ENCODE assay signal across 25 mouse cellular contexts in genomic region chr3:61068229-61068628, GRCm38 (mm10).
"Had no signal": no experiment of that assay in that cellular context is flagged by ENCODE, and none has a peak within 500 bp of the region (broad histone marks: within the 10 kb centered on the region; RNA-seq: fewer than 3 reads in every experiment).

No protein-coding gene starts in this region.

- H3K9ac ChIP-seq: forebrain, postnatal 0 days; heart, embryonic 13.5 days; heart, embryonic 15.5 days; hindbrain, embryonic 13.5 days; hindbrain, embryonic 15.5 days; limb, embryonic 12.5 days; liver, embryonic 13.5 days; liver, embryonic 15.5 days had no signal

- H3K27me3 ChIP-seq: heart, embryonic 13.5 days; heart, embryonic 15.5 days; hindbrain, embryonic 13.5 days; hindbrain, embryonic 15.5 days; limb, embryonic 12.5 days; liver, embryonic 13.5 days; liver, embryonic 15.5 days had no signal

- DNase-seq: forebrain, postnatal 0 days; gastrocnemius, adult 2 months; gastrocnemius, postnatal 10 days; gastrocnemius, postnatal 25 days; heart, adult 18-20 months; heart, postnatal 14 days; heart, postnatal 36 days; kidney, adult 18-20 months; kidney, adult 8-10 months; kidney, postnatal 10 days; kidney, postnatal 25 days; kidney, postnatal 4 days; layer of hippocampus, adult 9-11 months; liver; liver, embryonic 13.5 days had no signal

- H3K36me3 ChIP-seq: heart, embryonic 13.5 days; heart, embryonic 15.5 days; hindbrain, embryonic 13.5 days; hindbrain, embryonic 15.5 days; limb, embryonic 10.5 days; limb, embryonic 12.5 days; liver, embryonic 13.5 days; liver, embryonic 15.5 days had no signal

- H3K4me1 ChIP-seq: heart, embryonic 13.5 days; heart, embryonic 15.5 days; hindbrain, embryonic 13.5 days; hindbrain, embryonic 15.5 days; limb, embryonic 10.5 days; limb, embryonic 12.5 days had no signal

- H3K4me3 ChIP-seq: gastrocnemius, adult 2 months; heart, embryonic 13.5 days; heart, embryonic 15.5 days; hindbrain, embryonic 13.5 days; hindbrain, embryonic 15.5 days; left cerebral cortex, adult 2 months; limb, embryonic 10.5 days; limb, embryonic 12.5 days; liver, embryonic 13.5 days; liver, embryonic 15.5 days had no signal

- ATAC-seq: forebrain, postnatal 0 days; hindbrain, postnatal 0 days had no signal

- H3K9me3 ChIP-seq: heart, embryonic 13.5 days; heart, embryonic 15.5 days; hindbrain, embryonic 13.5 days; hindbrain, embryonic 15.5 days; limb, embryonic 10.5 days; limb, embryonic 12.5 days; liver, embryonic 13.5 days; liver, embryonic 15.5 days had no signal

- H3K4me2 ChIP-seq: heart, embryonic 11.5 days; heart, embryonic 13.5 days; heart, embryonic 15.5 days; hindbrain, embryonic 13.5 days; hindbrain, embryonic 15.5 days; limb, embryonic 12.5 days; liver, embryonic 13.5 days; liver, embryonic 15.5 days had no signal

- H3K27ac ChIP-seq: gastrocnemius, adult 2 months; heart, embryonic 13.5 days; heart, embryonic 15.5 days; hindbrain, embryonic 13.5 days; hindbrain, embryonic 15.5 days; hindbrain, postnatal 0 days; left cerebral cortex, adult 2 months; limb, embryonic 10.5 days; limb, embryonic 12.5 days; liver, embryonic 13.5 days; liver, embryonic 15.5 days had no signal
